Mouse (Mus musculus) CH12.LX (cell line): ENCODE measurements around the gene Tsen34.

Source experiments
- BHLHE40 ChIP-seq: IDR thresholded peaks from 2 replicates; pipeline ENCODE4 v1.6.1; 2011; ENCODE audit warnings: mild to moderate bottlenecking, low read depth, low read length, improper control_type of control experiment
- CHD2 ChIP-seq: IDR thresholded peaks from 2 replicates; pipeline ENCODE4 v1.6.1; 2011; ENCODE audit warnings: low read length, improper control_type of control experiment
- CTCF ChIP-seq, 2 experiments: IDR thresholded peaks in 1 of 2; conservative IDR thresholded peaks in 1 of 2; 2 replicates each; pipeline ENCODE4 v1.5.1; 2011 to 2012; ENCODE audit warnings: low read depth in 2 of 2, low read length in 2 of 2, improper control_type of control experiment in 1 of 2, inconsistent platforms in 1 of 2, mild to moderate bottlenecking in 1 of 2, moderate library complexity in 1 of 2
- EP300 ChIP-seq: IDR thresholded peaks from 2 replicates; pipeline ENCODE4 v1.6.1; 2011; ENCODE audit warnings: low read length, improper control_type of control experiment
- IRF4 ChIP-seq: IDR thresholded peaks from 2 replicates; pipeline ENCODE4 v1.6.1; 2014; ENCODE audit warnings: low read depth, mild to moderate bottlenecking, inconsistent platforms, low read length, improper control_type of control experiment
- JUND ChIP-seq: conservative IDR thresholded peaks from 2 replicates; pipeline ENCODE4 v1.6.1; 2011; ENCODE audit warnings: low read depth, low read length, improper control_type of control experiment
- MEF2A ChIP-seq: IDR thresholded peaks from 2 replicates; pipeline ENCODE4 v1.6.1; 2014; ENCODE audit warnings: low read depth, mild to moderate bottlenecking, inconsistent platforms, low read length, improper control_type of control experiment, borderline replicate concordance
- NRF1 ChIP-seq: IDR thresholded peaks from 2 replicates; pipeline ENCODE4 v1.6.1; 2014; ENCODE audit warnings: low read depth, mild to moderate bottlenecking, inconsistent platforms, low read length, improper control_type of control experiment, moderate library complexity
- POLR2A ChIP-seq: IDR thresholded peaks from 2 replicates; pipeline ENCODE4 v1.6.1; 2011; ENCODE audit warnings: low read depth, mild to moderate bottlenecking, improper control_type of control experiment, low read length
- ZC3H11A ChIP-seq: IDR thresholded peaks from 2 replicates; pipeline ENCODE4 v1.6.1; 2012; ENCODE audit warnings: low read depth, mild to moderate bottlenecking, inconsistent platforms, low read length, improper control_type of control experiment
- ZMIZ1 ChIP-seq: IDR thresholded peaks from 2 replicates; pipeline ENCODE4 v1.6.1; 2012; ENCODE audit warnings: low read depth, mild to moderate bottlenecking, inconsistent platforms, low read length, improper control_type of control experiment
- ZNF384 ChIP-seq: IDR thresholded peaks from 2 replicates; pipeline ENCODE4 v1.6.1; 2012; ENCODE audit warnings: low read depth, low read length, improper control_type of control experiment, inconsistent platforms

GRCm38 (mm10) chr7:3705911-3706310 lies 13.2 kb downstream of the Tsen34 start:
- TF ChIP-seq MEF2A (no peak), ZC3H11A (no peak), POLR2A (no peak; the same call in none of the 2 replicates), CTCF (conservative IDR thresholded peaks at IDR 0.05 in 1 of 2, IDR thresholded peaks at IDR 0.05 in 1 of 2; ENCODE audit: low read depth in 2 of 2, low read length in 2 of 2) (no peak), EP300 (no peak), BHLHE40 (no peak), CHD2 (no peak), NRF1 (no peak), JUND (no peak), IRF4 (no peak), ZMIZ1 (no peak), ZNF384 (no peak)
